14 mouse cellular contexts compared by ENCODE assay signal in the genomic region with DNA sequence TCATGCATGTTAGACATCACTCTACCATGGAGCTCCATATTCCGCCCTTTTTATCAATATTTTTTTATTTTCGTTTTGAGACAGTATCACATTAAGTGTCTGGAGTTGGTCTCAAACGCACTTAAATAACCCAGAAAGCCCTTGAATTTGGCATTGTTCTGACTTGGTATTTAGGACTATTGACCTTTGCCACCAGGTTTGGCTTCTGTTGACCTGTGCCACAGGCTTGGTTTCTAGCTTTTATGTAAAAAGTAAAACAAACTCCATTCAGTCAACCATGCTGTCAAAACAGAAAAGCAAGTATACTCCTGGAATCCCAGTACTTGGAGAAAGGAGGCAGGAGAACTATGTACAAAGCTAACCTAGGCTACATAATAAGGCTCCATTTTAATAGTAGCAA. TPM values are rescaled to one million over a fixed set of nuclear protein-coding genes. Genes with fewer than 3 reads are reported as not detected.
"Had no signal": no experiment of that assay in that cellular context is flagged by ENCODE, and none has a peak within 500 bp of the region (broad histone marks: within the 10 kb centered on the region; RNA-seq: fewer than 3 reads in every experiment).

No protein-coding gene starts in this region.

- H3K27me3 ChIP-seq: limb, embryonic 12.5 days; liver, embryonic 13.5 days; neural tube, embryonic 12.5 days had no signal

- H3K4me2 ChIP-seq: limb, embryonic 12.5 days; liver, embryonic 13.5 days; neural tube, embryonic 12.5 days had no signal

- H3K9me3 ChIP-seq: limb, embryonic 12.5 days; liver, embryonic 13.5 days; neural tube, embryonic 12.5 days had no signal

- DNase-seq: kidney, postnatal 10 days; layer of hippocampus, postnatal 36 days; liver, embryonic 13.5 days; lung, adult 2 months; lung, postnatal 36 days; midbrain, embryonic 14.5 days; right cerebral cortex, postnatal 14 days; thymus, adult 2 months; thymus, postnatal 25 days had no signal

- H3K9ac ChIP-seq: limb, embryonic 12.5 days; liver, embryonic 13.5 days; neural tube, embryonic 12.5 days had no signal

- H3K27ac ChIP-seq: limb, embryonic 12.5 days; liver, embryonic 13.5 days; neural tube, embryonic 12.5 days had no signal

- ATAC-seq: hindbrain, embryonic 16.5 days; inflammation-experienced regulatory T-cells, adult 6 months; lung, postnatal 0 days had no signal

- H3K4me3 ChIP-seq: limb, embryonic 12.5 days; liver, embryonic 13.5 days; neural tube, embryonic 12.5 days had no signal

- H3K4me1 ChIP-seq: neural tube, embryonic 12.5 days had no signal

- H3K36me3 ChIP-seq: limb, embryonic 12.5 days; liver, embryonic 13.5 days; neural tube, embryonic 12.5 days had no signal

RNA-seq across cellular contexts. Expression of gene Fzd4, which starts 12.9 kb away (rescaled TPM):
- polyA plus RNA-seq: inflammation-experienced regulatory T-cells, adult 6 months had no signal
